Mouse (Mus musculus): ENCODE measurements at regions not wholly inside any gene's neighbourhood (a gene's known extent, or its start where the extent isn't known, plus 50 kb on each side); places are given as distances from the start of the nearest gene placed in this dataset.

GRCm38 (mm10) chr11:19340889-19341288 lies 322.1 kb upstream of the Meis1 start:
- no peak for ATAC-seq (replicated peaks; ENCODE audit: low FRiP score, poor library complexity, severe bottlenecking)

DNA sequence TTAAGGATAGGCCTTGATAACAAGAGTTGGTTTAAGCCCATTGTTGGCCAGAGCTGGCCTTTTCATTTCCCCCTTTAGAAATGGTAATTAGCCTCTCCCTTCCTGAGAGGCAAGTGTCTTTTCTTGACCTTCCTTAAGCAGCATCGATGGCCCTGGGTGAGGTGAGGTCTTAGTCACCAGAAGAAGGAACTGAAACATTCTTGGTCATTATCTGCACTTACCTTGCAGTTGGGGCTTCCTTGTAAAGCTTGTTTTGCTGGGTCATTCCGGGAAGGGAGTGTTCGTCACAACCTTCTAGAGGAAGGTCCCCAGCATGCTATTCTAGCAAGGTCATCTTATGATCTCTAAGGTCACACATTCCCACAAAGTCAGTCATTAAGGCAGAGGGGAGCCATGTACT lies 322.6 kb upstream of the Meis1 start:
- ATAC-seq (replicated peaks; ENCODE audit: low FRiP score, poor library complexity, severe bottlenecking): no peak

- no peak for ATAC-seq (replicated peaks; ENCODE audit: low FRiP score, poor library complexity, severe bottlenecking)
Measured at GRCm38 (mm10) chr11:19342803-19343202, 324.0 kb upstream of the Meis1 start.

DNA sequence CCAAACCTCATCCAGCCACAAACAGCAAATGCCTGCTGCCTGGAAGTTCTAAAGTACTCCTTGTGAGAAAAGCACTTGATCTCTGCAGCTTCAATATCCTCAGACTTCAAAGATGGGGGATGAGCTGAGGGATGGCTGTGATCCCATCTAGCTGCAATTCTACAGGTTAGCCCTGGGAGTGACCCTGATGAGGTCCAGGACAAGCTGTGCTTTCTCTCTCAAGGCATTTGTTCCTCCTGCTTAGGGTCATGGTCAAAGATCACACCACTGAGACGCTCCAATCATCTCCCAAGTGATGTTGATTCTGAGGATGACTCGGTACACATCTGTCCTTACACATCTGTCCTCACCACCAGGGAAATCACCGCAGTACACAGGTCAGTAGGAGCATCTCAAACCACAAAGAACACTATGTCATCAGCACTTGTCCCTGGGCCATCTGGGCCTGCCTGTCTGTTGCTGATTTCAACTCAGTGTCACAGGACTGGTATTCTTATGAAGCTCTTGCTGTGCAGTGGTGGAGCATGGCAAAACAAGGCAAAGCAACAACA lies 327.6 kb upstream of the Meis1 start:
- no peak for ATAC-seq (replicated peaks; ENCODE audit: low FRiP score, poor library complexity, severe bottlenecking)

- ATAC-seq (replicated peaks; ENCODE audit: low FRiP score, poor library complexity, severe bottlenecking): no peak
Measured at GRCm38 (mm10) chr11:19350331-19351242, 331.8 kb upstream of the Meis1 start.

DNA sequence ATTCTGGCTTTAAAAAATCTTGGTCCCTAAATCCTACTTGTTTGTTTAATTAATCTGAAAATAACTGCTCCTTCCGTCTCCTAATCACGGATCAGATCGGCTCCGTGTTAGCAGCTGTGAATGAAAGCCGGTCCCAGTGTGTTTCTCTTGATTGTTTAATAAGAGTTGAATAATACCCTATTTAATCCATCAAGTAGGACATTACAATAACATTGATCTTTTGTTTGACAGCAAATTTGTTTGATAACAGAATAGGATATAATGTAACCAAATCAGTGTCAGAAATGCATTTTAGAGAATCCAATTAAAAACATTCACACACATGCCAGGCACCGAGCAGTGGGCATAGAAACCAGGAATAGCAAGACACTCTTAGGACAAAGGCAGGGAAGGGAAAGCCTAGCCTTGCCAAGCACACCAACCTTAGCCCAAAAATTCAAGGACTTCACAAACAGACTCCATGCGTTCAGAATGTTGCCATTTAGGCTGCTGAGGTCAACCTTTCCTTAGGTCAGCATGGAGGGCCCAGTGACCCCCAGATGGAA lies 332.5 kb upstream of the Meis1 start:
- ATAC-seq (replicated peaks; ENCODE audit: low FRiP score, poor library complexity, severe bottlenecking): no peak

GRCm38 (mm10) chr11:19353706-19354105 lies 334.9 kb upstream of the Meis1 start:
- no peak for ATAC-seq (replicated peaks; ENCODE audit: low FRiP score, poor library complexity, severe bottlenecking)

GRCm38 (mm10) chr11:19355179-19355578 lies 336.4 kb upstream of the Meis1 start:
- no peak for ATAC-seq (replicated peaks; ENCODE audit: low FRiP score, poor library complexity, severe bottlenecking)

GRCm38 (mm10) chr11:19356151-19356550 lies 337.4 kb upstream of the Meis1 start:
- ATAC-seq (replicated peaks; ENCODE audit: low FRiP score, poor library complexity, severe bottlenecking): no peak

GRCm38 (mm10) chr11:19369152-19369551 lies 350.4 kb upstream of the Meis1 start:
- ATAC-seq (replicated peaks; ENCODE audit: low FRiP score, poor library complexity, severe bottlenecking): no peak

GRCm38 (mm10) chr11:19373476-19373875 lies 354.7 kb upstream of the Meis1 start:
- ATAC-seq (replicated peaks; ENCODE audit: low FRiP score, poor library complexity, severe bottlenecking): no peak

DNA sequence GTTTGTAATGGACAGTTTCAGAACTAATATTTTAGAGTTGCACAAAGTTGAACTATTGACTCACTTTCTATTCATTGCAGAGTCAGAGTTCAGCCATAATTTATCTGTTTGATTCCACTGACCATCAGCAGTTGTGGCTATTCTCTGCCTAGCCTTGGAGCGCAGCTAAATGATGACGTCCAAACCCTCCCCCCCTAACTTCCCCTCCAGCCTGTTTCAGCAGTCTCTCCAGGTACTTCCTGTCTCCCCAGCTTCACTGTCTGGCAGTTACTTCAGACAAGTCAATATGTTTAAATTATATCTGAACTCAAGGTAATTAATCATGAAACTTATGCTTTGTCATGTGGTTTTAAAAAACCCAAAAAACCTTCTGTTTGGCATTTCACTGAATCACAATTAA lies 362.1 kb upstream of the Meis1 start:
- no peak for ATAC-seq (replicated peaks; ENCODE audit: low FRiP score, poor library complexity, severe bottlenecking)

DNA sequence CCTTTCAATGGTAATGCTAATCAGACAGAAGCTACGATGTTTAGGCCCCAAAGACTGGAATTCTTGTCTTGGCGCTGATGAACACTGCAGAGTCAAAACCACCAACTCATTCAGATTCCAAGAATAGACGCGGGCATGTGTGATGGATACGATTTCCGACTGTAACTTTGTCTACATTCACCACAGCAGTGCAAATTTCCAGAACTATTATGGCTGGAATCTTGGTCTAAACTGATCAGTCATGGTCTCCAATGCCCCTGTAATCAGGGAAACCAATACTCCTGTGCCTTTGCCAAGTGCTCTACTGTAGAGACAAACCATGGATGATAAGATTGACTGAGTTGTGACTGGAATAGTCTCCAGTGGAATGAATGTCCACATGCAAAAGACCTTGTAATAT lies 370.4 kb upstream of the Meis1 start:
- ATAC-seq (replicated peaks; ENCODE audit: low FRiP score, poor library complexity, severe bottlenecking): no peak

DNA sequence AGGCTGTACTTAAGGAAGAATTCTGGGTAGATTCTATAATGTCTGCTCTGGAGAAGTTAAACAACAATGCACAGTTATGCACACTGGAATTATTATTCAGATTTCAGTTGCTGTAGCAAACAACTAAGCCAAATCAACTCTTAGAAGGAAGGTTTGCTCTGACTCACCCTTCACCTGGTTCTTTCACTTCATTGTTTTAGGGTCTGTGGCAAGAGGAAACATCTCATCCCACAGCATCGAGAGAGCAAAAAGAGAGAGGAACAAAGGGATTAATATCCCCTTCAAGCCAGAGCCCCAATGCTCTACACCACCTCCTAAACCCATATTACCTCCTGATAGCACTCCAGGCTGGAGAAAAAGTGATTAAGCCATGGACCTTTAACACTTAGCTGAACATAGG lies 373.4 kb upstream of the Meis1 start:
- no peak for ATAC-seq (replicated peaks; ENCODE audit: low FRiP score, poor library complexity, severe bottlenecking)

DNA sequence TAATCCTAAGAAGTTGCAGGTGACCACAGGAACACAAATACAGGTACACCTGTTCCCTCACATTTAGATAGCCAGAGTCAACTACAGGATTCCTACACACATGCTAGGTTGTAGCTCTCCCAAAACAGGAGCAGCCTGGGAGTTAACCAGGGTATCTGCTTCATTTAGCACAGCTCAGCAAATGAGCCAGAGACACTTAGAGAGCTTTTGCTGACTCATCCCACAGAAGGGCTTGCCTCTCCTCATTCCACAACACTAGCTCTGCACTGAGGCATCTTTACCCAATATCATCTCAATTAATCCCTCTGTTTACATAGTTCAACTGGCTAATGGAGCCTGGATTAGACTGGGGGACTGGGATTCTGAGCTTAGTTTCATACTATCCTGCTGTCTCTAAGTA lies 375.6 kb upstream of the Meis1 start:
- ATAC-seq (replicated peaks; ENCODE audit: low FRiP score, poor library complexity, severe bottlenecking): no peak

DNA sequence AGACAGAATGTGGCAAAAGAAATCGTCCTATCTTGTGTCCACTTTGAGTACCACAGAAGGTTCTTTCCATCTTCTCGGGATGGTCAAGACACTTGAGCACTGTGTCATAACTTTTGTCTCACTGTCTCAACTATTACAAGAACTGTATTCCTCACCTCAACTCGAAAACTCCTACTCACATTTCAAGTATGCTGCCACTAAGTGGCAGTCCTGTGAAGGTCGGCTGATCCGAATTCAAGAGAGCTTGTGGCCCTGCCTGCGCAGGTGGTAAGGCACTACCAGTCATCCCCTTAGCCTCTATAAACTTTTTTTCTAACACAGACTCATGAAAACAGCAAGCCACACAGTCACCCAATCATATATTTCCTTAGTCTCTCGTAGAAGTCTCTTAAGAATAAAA lies 381.6 kb upstream of the Meis1 start:
- ATAC-seq (replicated peaks; ENCODE audit: low FRiP score, poor library complexity, severe bottlenecking): no peak

DNA sequence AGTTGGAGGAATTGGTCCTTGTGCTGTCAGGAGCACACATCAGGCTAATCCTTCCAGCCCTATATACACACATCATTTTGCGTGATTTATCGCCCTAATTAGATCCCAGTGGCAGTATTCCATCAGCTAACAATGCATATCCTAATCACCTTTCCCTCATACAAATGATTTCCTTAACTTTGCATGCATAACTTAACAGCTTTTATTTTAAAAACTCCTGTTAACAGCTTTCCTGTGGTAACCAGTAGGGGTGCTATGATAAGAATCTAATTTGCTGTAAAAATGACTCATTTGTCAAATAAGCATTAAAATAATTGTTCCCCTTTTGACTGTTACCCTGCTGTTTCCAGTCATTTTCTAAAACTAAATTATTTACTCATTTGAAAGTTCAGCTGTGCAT lies 401.4 kb upstream of the Meis1 start:
- no peak for ATAC-seq (replicated peaks; ENCODE audit: low FRiP score, poor library complexity, severe bottlenecking)

DNA sequence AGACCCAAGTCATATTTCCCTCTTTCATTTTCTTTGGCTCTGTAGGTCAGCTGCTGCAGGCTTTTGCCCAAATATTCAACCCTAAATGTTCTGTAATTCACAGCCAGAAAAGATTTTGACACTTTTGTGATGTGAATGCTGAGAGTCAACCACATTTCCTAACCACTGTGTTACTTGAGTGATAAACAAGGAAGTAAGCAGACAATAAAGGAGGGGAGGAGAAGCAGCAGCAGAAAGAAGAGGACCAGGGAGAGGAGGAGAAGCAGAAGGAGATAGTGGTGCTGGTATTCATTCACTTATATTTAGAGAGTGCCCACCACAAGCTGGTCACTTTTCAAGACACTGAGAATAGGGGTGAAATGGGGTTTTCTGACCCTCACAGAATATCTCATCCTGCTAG lies 404.5 kb upstream of the Meis1 start:
- no peak for ATAC-seq (replicated peaks; ENCODE audit: low FRiP score, poor library complexity, severe bottlenecking)

DNA sequence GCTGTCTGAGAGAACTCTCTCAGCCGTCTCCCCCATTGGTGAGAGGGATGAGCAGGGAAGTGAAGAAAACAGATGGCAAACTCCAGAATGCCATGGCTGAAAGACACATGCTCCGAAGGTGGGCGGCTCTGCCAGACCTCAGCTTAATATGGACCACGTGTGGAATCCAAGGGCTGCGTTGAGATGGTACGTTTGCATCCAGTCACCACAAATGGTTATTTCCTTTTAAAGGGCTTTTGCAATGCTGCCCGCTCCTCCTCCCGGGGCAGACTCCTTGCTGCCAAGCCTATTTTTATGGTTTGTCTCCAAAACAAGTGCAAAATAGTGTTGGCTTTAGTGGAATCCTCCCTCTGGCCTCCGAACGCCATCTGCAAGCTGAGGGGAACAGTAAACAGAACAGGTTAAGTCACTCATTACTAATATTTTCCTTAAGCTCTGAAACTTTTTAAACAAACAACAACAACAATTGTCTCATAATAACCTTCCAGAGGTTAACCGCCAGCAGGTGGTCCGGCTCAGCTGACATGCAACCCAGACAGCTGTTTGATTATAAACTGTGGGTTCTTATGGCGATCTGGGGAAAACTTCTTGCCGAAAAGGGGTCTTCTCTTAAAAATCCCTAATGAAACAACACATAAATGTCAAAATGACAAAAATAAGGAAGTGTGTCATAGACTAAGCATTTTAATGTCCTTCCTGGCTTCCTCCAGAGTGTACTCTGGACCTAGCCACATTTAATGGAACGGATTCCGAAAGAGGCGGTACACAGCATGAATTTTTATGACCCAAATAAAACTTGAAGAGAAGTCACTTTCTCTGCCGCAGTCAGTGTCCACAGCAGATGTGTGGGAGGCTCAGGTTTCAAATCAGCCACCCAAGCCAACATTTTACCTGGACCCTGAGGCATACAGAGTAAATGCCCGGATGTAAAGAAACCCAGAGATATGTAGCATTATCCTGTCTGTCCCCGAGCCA lies 405.3 kb upstream of the Meis1 start:
- no peak for ATAC-seq (replicated peaks; ENCODE audit: low FRiP score, poor library complexity, severe bottlenecking)

DNA sequence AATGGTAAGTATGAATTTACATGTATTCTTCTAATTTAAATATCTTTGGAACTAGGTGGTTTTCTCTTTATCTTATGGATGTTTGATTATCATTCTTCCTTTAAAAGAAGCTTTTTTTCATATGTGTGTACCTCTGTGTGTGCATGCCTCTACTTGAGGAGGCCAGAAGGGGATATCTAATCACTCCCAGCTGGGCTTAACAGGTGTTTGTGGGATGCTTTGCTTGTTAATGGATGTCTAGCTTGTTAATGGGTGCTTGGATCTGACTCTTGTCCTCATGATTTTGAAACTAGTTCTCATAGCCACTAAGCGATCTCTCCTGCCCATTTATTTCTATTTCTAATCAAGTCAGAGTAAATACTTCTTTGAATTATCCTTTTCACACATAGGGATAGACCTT lies 408.8 kb upstream of the Meis1 start:
- ATAC-seq (replicated peaks; ENCODE audit: low FRiP score, poor library complexity, severe bottlenecking): no peak

All from erythroid progenitor cell, adult 5-6 weeks (primary cell).